Mouse (Mus musculus) embryonic fibroblast, embryonic 13.5 days (primary cell): Measurements from ENCODE around the gene Stag1.

Experiments used
- CTCF ChIP-seq: IDR thresholded peaks from 2 replicates; pipeline ENCODE4 v1.5.1; 2011; ENCODE audit warnings: mild to moderate bottlenecking, control low read depth, low read length, moderate library complexity, borderline replicate concordance; ENCODE audit not compliant: insufficient read depth
- POLR2A ChIP-seq: IDR thresholded peaks from 2 replicates; pipeline ENCODE4 v1.6.1; 2011; ENCODE audit warnings: low read depth, mild to moderate bottlenecking, control low read depth, low read length, moderate library complexity

DNA sequence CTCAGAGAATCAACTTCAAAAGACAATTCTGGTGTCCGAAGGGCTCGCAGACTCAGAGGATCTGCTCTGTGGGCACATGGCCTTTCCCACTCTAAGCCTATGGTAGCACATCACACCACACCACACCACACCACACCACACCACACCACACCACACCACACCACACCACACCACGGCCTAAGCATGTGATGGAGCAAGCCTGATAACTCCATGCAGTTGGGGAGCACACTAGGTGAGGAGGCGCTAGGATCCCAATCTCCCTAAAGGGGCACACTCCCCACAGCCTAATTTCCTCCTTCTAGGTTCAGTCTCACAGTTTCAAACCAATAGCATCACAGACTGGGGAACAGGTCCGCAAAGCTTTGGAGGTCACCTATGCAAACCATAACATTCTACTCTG lies 381.1 kb downstream of the Stag1 start:
- TF ChIP-seq POLR2A (no peak), CTCF (no peak)
